Mouse (Mus musculus) gastrocnemius, postnatal 14 days (tissue): ENCODE results near the gene Slc38a4. TPM values are rescaled to one million over a fixed set of nuclear protein-coding genes. Genes with fewer than 3 reads are reported as not detected.

Source experiments
- DNase-seq: peaks from one replicate; pipeline ENCODE4 v3.0.0; 2021; ENCODE audit warnings: mixed read lengths
- intact Hi-C: fragments of 180-260 bp; cut with DNase I; formaldehyde crosslinking; loops from one replicate; pipeline ENCODE4 v1.15.1; 2025; ENCODE audit warnings: low total_unique reads
- long read RNA-seq, 2 experiments: library from polyadenylated mRNA; stranded (forward); transcript quantifications; one replicate each; pipeline ENCODE4 v2.0.0; 2021
- total RNA-seq, 2 experiments: library from RNA; stranded (reverse); gene quantifications; 2 replicates each; pipeline ENCODE4 v1.2.3; 2021

Slc38a4 gene
- total RNA-seq: 100 to 1,000 TPM; 171 to 183 TPM
- long read RNA-seq, experiment 1, transcript Slc38a4-201 (16 exons, 3,932 nt): major isoform, 85 of 120 reads
- long read RNA-seq, experiment 1, partial matches to known transcripts: 8 of 120 reads
- long read RNA-seq, experiment 1, other reads (novel, unspliced or antisense): 24 of 120 reads
- long read RNA-seq, experiment 2, transcript Slc38a4-201 (16 exons, 3,932 nt): major isoform, 123 of 154 reads
- long read RNA-seq, experiment 2, partial matches to known transcripts: 4 of 154 reads
- long read RNA-seq, experiment 2, other reads (novel, unspliced or antisense): 27 of 154 reads

DNA sequence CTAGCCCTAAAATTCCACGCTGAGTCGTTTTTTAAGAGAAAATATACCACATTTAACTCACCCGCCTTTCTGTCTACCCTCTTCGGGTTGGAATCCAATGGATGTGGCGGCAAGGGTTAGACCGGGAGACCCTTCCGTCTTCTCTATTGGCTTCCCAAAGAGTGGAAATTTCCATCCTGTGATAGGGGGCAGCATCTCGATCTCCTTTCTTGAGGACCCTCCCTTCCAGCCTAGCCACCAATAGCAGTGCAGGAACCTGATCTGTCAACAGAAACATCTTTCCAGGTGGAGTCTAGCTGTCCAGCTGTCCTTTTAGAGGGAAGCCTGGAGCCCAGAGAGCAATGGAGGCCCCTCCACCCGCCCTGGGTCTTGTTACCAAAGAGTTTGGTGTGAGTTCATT, at the start of gene Slc38a4:
Gene Slc38a4, minus strand, starts transcription at position 163 of the 400 bp plus-strand sequence.
- no peak for DNase-seq
- intact Hi-C loops: no loop called here

DNA sequence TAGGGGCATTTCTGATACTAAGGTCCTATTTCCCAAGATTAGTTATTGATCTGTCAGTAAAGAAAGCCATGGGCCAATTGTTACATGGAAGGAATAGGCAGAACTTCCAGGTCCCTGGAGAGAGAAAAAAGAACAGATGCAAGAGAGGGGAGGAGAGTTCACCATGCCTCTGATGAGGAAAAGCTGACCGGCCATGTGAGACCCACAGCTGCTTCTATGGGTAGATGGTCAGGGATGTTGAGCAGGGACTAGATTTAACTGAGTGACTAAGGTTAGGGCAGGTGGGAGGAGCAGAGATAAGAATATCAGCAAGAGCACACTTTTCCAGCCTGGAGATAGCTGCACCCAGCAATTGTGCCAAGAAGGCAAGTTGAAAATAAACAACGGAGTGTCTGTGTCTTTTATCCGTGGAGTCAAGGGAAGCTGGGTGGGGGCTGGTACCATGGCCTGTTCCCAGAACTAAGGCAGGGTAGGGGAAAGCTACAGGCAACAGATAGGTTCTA, 49.2 kb upstream of the Slc38a4 start:
- intact Hi-C loops: no loop called here
- DNase-seq: no peak

DNA sequence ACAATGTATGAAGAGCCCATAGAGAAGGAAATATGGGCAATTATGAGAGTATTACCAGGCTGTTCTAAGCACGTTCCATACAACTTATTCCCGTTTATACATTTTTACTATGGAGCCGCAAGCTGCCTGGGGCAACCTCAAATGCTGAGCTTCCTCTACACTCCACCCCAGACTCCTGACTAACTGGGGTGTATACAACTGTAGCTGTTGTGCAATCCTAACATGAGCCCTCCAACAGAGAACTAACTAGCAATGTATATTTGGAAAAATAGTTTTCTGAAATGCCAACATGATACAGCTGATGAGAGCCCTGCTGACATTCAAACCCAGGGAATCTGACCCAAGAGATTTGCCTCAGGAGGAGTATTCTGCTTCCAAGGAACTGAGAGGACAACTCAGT, 48.3 kb upstream of the Slc38a4 start:
- intact Hi-C loops: no loop called here
- no peak for DNase-seq

DNA sequence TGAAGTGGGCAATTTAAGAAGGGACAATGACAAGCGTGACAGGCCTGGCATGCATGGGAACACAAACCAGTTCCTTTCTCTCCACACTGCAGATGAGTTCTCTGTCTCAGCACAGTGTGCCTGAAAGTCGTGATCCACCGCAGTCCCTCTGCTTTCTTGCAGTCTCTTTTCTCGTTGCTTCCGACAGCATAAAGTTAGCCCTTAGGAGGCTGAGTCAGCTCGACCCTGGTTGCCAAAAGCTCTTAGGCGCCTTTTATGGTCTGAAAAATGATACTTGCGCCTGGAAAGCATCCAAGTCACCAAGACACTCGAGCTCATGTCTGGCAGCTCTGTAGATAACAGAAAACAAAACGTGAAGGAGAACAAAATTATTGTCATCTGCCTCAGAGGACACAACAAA, 47.1 kb upstream of the Slc38a4 start:
- intact Hi-C loops: no loop called here
- DNase-seq: peak; percentile 65

DNA sequence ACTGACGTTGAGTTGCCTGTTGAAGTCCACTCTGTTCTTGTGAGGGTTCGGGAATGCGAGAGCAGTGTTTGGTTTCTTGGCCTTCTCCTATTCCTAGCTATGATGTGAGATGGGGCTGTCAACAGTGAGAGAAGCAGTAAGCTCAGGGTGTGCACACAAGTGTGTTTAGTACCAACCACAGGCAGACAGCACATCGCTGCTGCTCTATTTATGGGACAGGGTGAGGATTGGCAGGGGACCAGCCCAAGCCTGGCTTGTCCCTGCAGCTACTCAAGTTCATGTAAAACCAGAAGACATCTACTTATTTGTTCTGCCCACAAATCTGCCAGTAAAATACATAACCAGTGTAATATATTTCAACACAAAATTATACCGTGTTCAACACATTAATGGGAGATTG, 46.4 kb upstream of the Slc38a4 start:
- intact Hi-C loops: no loop called here
- DNase-seq: peak; percentile 67

DNA sequence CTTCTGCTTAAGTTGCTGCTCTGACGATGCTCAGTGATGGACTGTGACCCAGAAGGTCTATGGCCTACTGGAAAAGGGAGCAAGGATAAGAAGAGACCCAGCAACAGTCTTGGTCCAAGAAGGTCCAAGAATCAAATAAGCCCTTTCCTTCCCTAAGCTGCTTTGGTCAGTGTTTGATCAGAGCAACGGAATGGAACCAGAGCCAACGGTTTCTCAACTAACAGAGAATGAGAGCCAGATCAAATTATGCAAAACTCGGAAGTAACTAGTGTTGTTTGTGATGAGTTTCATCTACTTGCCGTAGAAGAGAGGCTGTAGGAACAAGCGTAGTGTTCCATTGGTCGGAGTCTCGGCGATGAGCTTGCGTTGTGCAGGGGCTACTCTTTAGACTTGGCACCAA, 43.3 kb upstream of the Slc38a4 start:
- no peak for DNase-seq
- intact Hi-C loops: no loop called here

DNA sequence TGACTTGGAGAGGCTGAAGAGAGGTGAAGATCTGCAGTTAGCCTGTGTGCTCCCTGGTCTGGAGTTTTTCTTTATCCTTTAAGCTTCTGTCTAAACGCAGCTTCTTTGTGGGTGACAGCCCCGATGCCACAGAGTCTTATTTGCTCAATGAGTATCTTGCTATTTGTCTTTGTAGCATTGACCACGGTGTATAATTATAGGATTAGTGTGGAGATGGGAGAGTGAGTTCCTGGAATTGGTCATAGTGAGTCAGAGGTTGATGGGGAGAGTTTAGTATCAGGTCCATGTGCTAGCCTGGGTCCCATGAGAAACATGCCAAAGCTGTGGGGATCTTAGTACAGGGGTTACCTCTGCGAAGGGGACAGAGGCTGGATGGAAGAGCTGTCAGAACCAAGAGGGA, 41.8 kb upstream of the Slc38a4 start:
- intact Hi-C loops: no loop called here
- DNase-seq: no peak

DNA sequence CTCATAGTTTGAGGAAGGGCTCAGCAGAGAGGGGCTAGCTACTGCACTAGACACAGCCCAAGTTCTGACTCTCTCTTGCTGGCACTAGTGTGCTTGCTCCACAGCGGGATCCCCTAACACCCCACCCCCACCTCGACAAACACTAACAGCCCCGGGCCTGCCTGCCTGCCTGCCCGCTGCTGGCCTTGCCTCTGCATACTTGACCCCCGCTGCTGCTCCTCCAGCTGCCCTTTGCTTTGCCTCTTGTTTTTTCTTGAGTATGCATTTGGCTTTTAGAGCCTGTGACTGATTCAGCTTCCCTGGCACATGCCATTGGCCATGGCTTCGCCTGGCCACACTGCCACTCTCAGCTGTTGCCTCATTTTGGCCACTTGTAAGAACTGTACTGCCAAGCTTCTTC, 33.8 kb upstream of the Slc38a4 start:
- DNase-seq: peak; percentile 64

DNA sequence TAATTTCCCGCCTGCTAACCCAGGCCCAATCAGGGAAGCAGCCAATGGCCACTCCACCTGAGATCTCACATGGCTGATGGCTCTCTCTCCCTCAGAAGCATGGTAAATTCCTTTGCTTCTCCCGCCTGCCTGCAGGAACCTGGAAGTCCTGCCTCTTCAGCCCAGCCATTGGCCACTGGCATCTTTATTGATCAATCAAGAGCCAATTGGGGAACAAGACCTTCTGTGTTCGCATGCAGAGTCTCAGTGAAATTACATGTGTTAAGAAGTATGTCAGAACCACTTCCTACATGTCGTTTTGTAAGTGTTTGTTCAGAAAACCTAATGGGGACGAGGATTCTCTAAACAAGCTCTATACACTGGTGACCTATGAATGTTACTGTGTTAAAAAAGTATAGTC, 30.1 kb upstream of the Slc38a4 start:
- DNase-seq: no peak
- intact Hi-C loops: no loop called here

More for the DNA sequence above, 33.8 kb upstream of the Slc38a4 start:
- intact Hi-C loops: no loop called here

DNA sequence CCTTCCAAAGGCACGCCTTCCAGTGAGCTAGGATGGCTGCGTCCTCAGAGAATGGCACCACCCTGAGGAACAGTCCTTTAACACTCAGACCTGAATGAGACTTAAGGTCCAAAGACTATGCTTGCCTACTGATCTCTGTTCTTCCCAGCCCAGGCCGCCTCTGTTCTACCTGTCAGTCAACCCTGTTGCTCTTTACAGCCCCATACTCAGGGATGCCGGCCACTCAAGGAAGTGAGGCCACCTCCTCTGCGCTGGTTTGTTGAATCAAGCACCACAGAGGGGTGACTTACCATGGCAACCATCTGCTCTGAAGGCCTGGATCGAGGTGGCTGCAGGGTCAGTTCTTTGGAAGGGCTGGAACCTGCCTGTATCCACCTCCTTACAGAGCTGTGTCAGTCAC, 21.9 kb upstream of the Slc38a4 start:
- DNase-seq: no peak
- intact Hi-C loops: no loop called here

DNA sequence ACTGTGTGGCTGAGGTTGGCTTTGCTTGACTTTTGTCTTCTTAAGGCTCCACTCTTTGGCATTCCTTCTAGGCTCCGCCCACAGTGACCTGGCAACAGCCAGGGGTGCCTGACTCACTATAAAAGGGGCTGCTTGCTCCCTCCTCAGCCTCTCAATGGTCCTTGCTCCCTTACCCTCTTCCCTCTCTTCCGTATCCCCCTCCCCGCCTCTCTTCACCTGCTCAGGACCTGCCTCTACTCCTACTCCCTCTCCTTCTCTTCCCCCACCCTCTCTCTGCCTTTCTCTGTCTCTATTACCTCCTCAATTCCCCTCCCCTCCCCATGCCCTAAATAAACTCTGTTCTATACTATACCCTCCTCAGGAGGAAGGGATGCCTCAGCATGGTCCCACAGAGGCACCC, 20.3 kb upstream of the Slc38a4 start:
- intact Hi-C loops: no loop called here

DNA sequence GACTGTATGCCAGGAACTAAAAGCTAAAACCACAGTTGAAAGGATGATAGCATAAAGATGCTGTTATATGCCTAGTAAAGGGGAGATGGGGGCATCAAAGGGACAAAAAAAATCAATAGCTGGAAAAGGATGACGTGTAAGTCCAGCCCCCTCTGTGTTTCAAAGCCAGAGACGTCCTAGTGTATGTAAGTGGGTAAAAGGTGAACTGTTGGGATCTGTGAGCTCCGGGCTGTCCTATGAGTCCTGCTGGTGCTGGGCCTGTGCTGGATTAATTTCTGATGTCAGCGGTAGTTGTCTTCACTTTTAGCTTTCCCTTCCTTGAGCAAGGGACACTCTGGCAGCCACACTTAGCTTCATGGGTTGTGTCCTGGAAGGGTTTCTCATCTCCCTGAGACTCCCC, 19.5 kb upstream of the Slc38a4 start:
- no peak for DNase-seq
- intact Hi-C loops: no loop called here

More for the DNA sequence above, 20.3 kb upstream of the Slc38a4 start:
- DNase-seq: no peak

DNA sequence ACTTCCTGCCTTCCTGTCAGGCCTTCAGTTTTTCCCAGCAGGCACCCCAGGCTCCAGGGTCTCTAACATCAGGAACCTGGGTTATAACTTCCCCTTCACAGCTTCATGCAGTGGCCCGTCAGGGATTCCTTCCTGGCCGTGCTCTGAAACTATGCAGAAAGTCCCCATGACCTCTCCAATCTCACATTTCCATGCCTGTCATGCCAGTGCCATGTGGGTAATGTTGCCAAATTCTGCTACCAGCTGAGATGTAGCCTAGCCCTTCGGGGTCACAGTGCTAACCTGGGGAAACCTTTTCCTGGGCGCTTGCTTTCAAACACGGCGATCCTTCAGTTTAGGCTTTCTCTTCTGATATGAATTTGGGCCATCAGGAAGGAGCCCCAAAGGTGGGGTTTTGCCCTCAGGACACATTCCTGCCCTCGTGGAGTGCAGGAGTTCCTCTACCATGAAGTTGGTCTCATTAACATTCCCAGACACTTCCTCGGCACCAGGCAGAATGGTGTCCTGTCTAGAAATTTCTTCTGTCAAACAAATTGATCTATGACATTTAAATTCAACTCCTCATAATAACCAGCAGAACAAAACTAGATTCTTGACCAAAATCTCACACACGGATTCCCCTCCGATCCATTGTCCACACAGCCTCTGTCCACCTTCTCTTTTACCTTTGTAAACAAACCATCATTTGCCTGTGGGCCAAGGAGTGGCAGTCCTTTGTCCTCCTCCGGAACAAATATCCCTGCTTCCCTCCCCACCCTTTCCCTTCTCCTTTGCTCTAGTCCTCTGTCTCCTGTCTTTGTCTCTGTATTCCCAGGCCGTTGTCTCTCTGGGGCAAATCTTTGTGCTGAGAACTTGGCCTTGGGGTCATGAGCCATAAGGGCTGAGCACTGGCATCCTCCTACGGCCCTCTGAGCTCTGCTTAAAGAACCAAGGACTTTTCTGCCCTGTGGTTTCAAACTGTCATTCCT, 17.4 kb upstream of the Slc38a4 start:
- DNase-seq: peak; percentile 25
- intact Hi-C loops: no loop called here

DNA sequence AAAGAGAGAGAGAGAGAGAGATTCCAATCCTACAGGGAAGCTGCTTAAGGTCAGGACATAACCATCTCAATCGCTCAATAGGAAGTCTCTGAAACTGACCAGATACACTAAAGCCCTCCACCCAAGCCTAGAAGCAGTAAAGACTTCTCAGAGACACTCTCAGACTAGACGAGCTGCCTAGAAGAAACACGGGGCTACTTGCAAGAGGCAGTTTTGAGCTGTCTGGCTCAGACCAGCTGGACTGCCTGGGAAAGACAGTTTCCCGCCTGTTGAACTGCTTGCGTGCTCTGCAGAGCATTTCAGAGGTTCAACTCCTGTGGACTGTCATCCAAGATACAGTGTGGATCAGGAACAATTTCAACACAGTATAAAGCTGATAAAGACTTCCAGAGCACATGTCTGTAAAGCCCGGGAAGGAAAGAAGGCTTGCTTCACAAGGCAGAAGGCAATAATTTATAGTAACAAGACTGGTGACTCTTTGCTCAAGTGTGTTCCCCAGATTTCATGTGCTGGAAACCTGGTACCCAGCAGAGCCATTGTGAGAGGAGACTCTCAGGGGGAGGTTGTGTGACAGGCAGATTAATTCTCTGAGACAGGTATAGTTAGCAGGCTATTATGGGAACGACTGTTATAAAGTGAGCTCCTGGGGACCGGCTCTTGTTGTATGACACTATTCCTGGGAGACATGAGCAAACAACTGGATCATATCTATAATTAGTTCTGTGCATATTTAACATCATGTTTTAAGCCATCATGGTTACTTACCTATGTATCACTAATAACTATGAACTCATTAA, 11.8 kb upstream of the Slc38a4 start:
- intact Hi-C loops: no loop called here
- DNase-seq: no peak

DNA sequence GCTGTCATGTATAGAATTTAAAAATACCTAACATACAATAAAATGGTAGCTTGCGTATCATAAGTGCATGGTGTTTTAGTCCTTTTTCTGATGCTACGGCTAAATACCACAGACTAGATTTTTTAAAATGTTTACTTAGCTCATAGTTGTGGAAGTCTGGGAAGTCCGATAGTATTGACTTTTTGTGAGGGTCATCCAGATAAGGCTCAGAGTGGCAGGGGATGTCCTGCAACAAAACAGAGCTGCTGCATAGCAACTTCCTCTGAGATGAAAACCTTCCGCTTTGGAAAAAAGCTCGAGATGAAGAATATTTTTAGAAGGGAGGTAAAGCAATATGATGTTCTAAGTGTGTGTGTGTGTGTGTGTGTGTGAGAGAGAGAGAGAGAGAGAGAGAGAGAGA, 11.2 kb upstream of the Slc38a4 start:
- DNase-seq: no peak
- intact Hi-C loops: no loop called here

DNA sequence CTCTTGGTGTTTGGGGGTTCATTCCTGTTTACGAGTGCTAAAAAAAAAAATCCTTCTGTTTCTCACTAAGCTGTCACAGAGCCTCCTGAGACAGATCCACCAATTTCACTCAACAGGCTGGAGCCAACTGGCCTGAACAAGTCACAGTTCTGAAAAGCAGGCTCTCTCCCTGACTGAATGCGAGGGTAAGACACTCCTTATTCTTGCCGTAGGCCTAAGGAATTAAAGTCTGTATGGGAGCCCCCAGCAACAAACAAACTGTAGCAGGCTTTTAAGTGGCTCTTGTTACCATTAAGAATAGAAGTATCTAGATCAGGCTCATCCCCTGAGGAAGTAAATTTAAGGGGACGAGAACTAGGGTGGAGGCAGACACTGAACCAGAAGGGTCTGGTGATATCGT, 7.5 kb upstream of the Slc38a4 start:
- intact Hi-C loops: no loop called here
- no peak for DNase-seq

DNA sequence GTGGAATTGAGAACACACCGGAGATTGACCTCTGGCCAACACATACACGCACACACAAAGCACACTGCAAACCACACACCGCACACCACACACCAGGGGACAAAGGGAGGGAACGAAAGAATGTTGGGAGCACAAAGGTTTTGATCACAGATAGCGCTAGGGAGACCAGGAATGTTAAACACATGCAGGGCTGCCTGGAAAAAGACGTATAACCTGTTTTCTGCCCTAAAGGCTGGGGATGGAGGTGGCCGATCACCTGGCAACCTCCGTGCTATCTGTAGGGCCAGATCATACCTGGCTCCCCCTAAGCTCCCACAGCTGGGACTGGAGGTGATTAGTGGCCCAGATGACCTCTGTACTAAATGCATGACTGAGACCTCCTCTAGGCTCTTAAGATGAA, 5.2 kb upstream of the Slc38a4 start:
- DNase-seq: no peak
- intact Hi-C loops: no loop called here

DNA sequence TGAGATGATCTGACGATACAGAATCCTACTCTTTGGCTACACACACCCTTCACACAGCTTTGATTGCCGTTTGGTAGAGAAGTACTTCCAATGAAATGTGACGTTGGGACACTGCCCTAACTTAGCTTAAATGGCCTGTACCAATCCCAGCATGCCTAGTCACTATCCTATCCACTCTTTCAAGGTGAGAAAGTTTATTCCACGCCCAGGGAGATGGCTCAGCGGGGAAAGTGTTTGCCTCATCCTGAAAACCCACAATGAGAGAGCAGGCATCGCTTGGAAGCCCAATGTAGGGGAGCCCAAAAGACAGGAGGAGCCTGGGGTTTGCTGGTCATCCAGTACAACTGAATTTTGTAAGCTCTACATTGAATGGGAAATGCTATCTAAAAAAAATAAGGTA, 4.8 kb upstream of the Slc38a4 start:
- DNase-seq: no peak
- intact Hi-C loops: no loop called here

DNA sequence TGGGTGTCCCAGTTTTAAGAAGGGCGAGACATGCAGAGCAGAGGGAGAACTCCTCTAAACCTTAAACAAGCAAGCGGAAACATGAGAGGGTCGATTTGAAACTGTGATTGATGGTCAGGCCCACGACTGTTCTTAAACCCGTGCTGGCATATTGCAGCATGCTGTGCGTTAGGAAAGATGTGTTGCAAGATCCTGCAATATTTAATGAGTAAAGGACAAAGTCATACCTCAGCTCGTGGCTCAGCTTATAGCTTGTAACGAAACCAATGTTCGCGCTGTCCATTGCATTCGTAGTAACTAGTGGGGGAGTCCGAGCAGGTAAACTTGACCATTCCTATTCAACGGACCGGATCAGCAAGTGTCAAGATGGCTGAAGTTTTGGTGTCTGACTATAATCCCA, 4.3 kb upstream of the Slc38a4 start:
- intact Hi-C loops: no loop called here
- no peak for DNase-seq
